Mouse (Mus musculus): ENCODE results near the gene Gse1. TPM values are rescaled to one million over a fixed set of nuclear protein-coding genes. Genes with fewer than 3 reads are reported as not detected.

Gse1 gene
- polyA plus RNA-seq, 1 experiment from 2014 or later: 15.4 TPM

DNA sequence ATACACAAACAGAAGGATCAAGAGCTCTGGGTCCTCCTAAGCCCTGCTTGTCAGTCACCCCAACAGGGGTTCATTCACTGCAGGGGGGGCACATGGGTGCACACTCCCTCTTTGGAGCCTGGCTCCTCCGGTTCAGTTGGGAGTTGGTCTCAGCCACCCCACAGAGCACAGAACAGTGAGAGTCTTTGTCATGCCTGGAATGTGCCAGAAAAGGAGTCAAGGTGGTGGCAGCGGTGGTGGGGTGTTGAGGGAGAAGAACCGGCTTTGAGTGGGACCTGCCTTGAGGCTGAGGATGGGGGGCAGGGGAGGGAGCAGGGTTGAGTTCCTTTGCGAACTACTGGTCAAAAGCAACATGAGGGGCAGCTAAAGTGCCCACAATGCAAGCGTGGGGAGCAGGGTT lies 401.8 kb downstream of the Gse1 start:
- H3K9me3 ChIP-seq: no peaks in the 10 kb centered on the region
- H3K4me3 ChIP-seq: no peak overlapping the region
- H3K36me3 ChIP-seq: no peaks in the 10 kb centered on the region
- H3K9ac ChIP-seq: no peak overlapping the region
- 0 out of 2 replicates have a peak, but pooled peaks cover under 1% of the 10 kb centered on the region for H3K27me3 ChIP-seq
- H3K4me1 ChIP-seq (replicated peaks): peaks cover 18% of the 10 kb centered on the region
- no peak overlapping the region for H3K27ac ChIP-seq (replicated peaks)
- 34% methylated on average over 5 of the region's 5 CpGs for WGBS
- no peak for ATAC-seq (ENCODE audit: low FRiP score, low read depth)
- H3K4me2 ChIP-seq: no peak overlapping the region

- WGBS: 57% methylated on average over 6 of the region's 6 CpGs
- no peaks in the 10 kb centered on the region for H3K36me3 ChIP-seq
- no peak overlapping the region for H3K27ac ChIP-seq (replicated peaks)
- H3K4me1 ChIP-seq (replicated peaks): peaks cover 18% of the 10 kb centered on the region
- H3K9me3 ChIP-seq: no peaks in the 10 kb centered on the region
- no peak overlapping the region for H3K4me2 ChIP-seq
- no peak for ATAC-seq (ENCODE audit: low FRiP score, low read depth)
- 0 out of 2 replicates have a peak, but pooled peaks cover 4% of the 10 kb centered on the region for H3K27me3 ChIP-seq
- no peak overlapping the region for H3K4me3 ChIP-seq
- no peak overlapping the region for H3K9ac ChIP-seq
Measured at GRCm38 (mm10) chr8:120630848-120631247, 402.6 kb downstream of the Gse1 start.

Small RNA genes lying within 50 kb of the gene (microRNA-seq; reads per million reads assigned to microRNA genes)
- gene Gm22715 (not detected), gene Mir7687 (1.5 reads per million)

Other genes with a start within 250 kb of the Gse1 start
- gene Crispld2, start 236.0 kb upstream of the Gse1 start, polyA plus RNA-seq (2015; fragmentation: Nextera tagmentation; extraction: Ambion mirVana): 1.8 and 2.8 TPM in 2 replicates
- 28.8 and 30.7 TPM in 2 replicates for gene Zdhhc7, start 127.0 kb upstream of the Gse1 start, polyA plus RNA-seq (2015; fragmentation: Nextera tagmentation; extraction: Ambion mirVana)
- gene 6430548M08Rik, start 114.3 kb upstream of the Gse1 start, polyA plus RNA-seq (2015; fragmentation: Nextera tagmentation; extraction: Ambion mirVana): 30.9 and 36.8 TPM in 2 replicates
- gene Fam92b, start 51.0 kb upstream of the Gse1 start, polyA plus RNA-seq (2015; fragmentation: Nextera tagmentation; extraction: Ambion mirVana): 1.5 and 2.2 TPM in 2 replicates